Mouse (Mus musculus) heart, embryonic 14.5 days (tissue): Measurements from ENCODE around the gene Tspan5. TPM values are rescaled to one million over a fixed set of nuclear protein-coding genes. Genes with fewer than 3 reads are reported as not detected.

Experiments
- ATAC-seq: fragments of 200-750 bp; cut with Nextera tagmentation; 2 replicates; pipeline ENCODE4 v1.8.0; 2017; ENCODE audit warnings: low read depth, moderate TSS enrichment; ENCODE audit not compliant: insufficient number of reproducible peaks, insufficient read depth, low FRiP score
- H3K27ac ChIP-seq, 2 experiments: fragments of 200-500 bp in 1 of 2; fragments of 300-500 bp in 1 of 2; sonication (generic) in 1 of 2; replicated peaks in 1 of 2; 2 replicates each; pipeline ENCODE4 v1.5.1; 2012 to 2014; ENCODE audit warnings: low read depth in 2 of 2, low read length in 2 of 2, control low read depth in 1 of 2, mild to moderate bottlenecking in 1 of 2, mixed read lengths in 1 of 2; ENCODE audit not compliant: control insufficient read depth in 1 of 2, insufficient read depth in 1 of 2
- H3K27me3 ChIP-seq: fragments of 300-500 bp; sonication (generic); 2 replicates; pipeline ENCODE4 v1.6.1; 2014; ENCODE audit warnings: mild to moderate bottlenecking, low read length, control low read depth; ENCODE audit not compliant: control insufficient read depth, insufficient read depth
- H3K36me3 ChIP-seq: fragments of 300-500 bp; sonication (generic); 2 replicates; pipeline ENCODE4 v1.6.1; 2014; ENCODE audit warnings: mild to moderate bottlenecking, control low read depth, low read length, mixed read lengths; ENCODE audit not compliant: control insufficient read depth, insufficient read depth
- H3K4me1 ChIP-seq, 2 experiments: fragments of 200-500 bp in 1 of 2; fragments of 300-500 bp in 1 of 2; sonication (generic) in 1 of 2; 2 replicates each; pipeline ENCODE4 v1.6.1; 2012 to 2014; ENCODE audit warnings: low read length in 2 of 2, control low read depth in 1 of 2, mixed read lengths in 1 of 2; ENCODE audit not compliant: control insufficient read depth in 2 of 2, insufficient read depth in 2 of 2
- H3K4me2 ChIP-seq: fragments of 300-500 bp; sonication (generic); 2 replicates; pipeline ENCODE4 v1.6.1; 2014; ENCODE audit warnings: mild to moderate bottlenecking, low read length
- H3K4me3 ChIP-seq, 2 experiments: fragments of 200-500 bp in 1 of 2; fragments of 300-500 bp in 1 of 2; sonication (generic) in 1 of 2; 2 replicates each; pipeline ENCODE4 v1.5.1; 2012 to 2014; ENCODE audit warnings: low read length in 2 of 2, mild to moderate bottlenecking in 2 of 2, control low read depth in 1 of 2, low read depth in 1 of 2, moderate library complexity in 1 of 2; ENCODE audit not compliant: control insufficient read depth in 1 of 2, insufficient read depth in 1 of 2
- H3K9ac ChIP-seq: fragments of 300-500 bp; sonication (generic); 2 replicates; pipeline ENCODE4 v1.6.1; 2014; ENCODE audit warnings: mild to moderate bottlenecking, low read length
- H3K9me3 ChIP-seq: fragments of 300-500 bp; sonication (generic); 2 replicates; pipeline ENCODE4 v1.6.1; 2016; ENCODE audit warnings: low read length, control low read depth; ENCODE audit not compliant: control insufficient read depth
- WGBS: fragments of 180-500 bp; shearing (Covaris S2); extraction: QIAGEN DNeasy Blood & Tissue Kit; methylation state at CpG from one replicate; pipeline ENCODE4 v1.1.7; 2014; 5-methylcytosine and 5-hydroxymethylcytosine counted together
- polyA plus RNA-seq: library from polyadenylated mRNA; unstranded; fragments of >200 nt; fragmentation: Nextera tagmentation; extraction: Ambion mirVana; gene quantifications from 2 replicates; pipeline ENCODE4 v1.2.1, GENCODE M21; 2014

Gene Tspan5
- polyA plus RNA-seq, 1 experiment from 2014 or later: 17.4 TPM

- Histone ChIP-seq H3K36me3 (no peaks in the 10 kb centered on the region), H3K27me3 (no peaks in the 10 kb centered on the region), H3K27ac (no peak overlapping the region), H3K4me1 (peaks cover 2 to 5% of the 10 kb centered on the region in 2 experiments; a peak in 2 of 4 replicates), H3K9me3 (no peaks in the 10 kb centered on the region), H3K9ac (no peak overlapping the region), H3K4me3 (no peak overlapping the region), H3K4me2 (no peak overlapping the region)
- no peak for ATAC-seq
- 38% methylated on average over 6 of the region's 6 CpGs for WGBS
Observed at GRCm38 (mm10) chr3:138881725-138882347, 139.8 kb downstream of the Tspan5 start.

GRCm38 (mm10) chr3:138886121-138886520 lies 144.1 kb downstream of the Tspan5 start:
- WGBS: 90% methylated on average over 5 of the region's 5 CpGs
- no peak overlapping the region for H3K4me3 ChIP-seq
- no peaks in the 10 kb centered on the region for H3K36me3 ChIP-seq
- ATAC-seq: no peak
- H3K27me3 ChIP-seq: no peaks in the 10 kb centered on the region
- H3K4me1 ChIP-seq: peaks cover 5 to 15% of the 10 kb centered on the region in 2 experiments; a peak in 3 of 4 replicates
- H3K4me2 ChIP-seq: no peak overlapping the region
- no peak overlapping the region for H3K27ac ChIP-seq
- no peak overlapping the region for H3K9ac ChIP-seq
- H3K9me3 ChIP-seq: no peaks in the 10 kb centered on the region

GRCm38 (mm10) chr3:138889214-138889613 lies 147.2 kb downstream of the Tspan5 start:
- no peak for ATAC-seq
- no peak overlapping the region for H3K9ac ChIP-seq
- H3K4me2 ChIP-seq: no peak overlapping the region
- no peak overlapping the region for H3K4me3 ChIP-seq
- 43% methylated on average over 4 of the region's 4 CpGs for WGBS
- no peaks in the 10 kb centered on the region for H3K9me3 ChIP-seq
- 0 out of 4 replicates have a peak overlapping the region, but pooled peaks of 1 of the 2 experiments have one; percentile 14 for H3K27ac ChIP-seq
- no peaks in the 10 kb centered on the region for H3K27me3 ChIP-seq
- H3K4me1 ChIP-seq: peaks cover 7 to 18% of the 10 kb centered on the region in 2 experiments; a peak in 3 of 4 replicates
- no peaks in the 10 kb centered on the region for H3K36me3 ChIP-seq

- no peak overlapping the region for H3K4me3 ChIP-seq
- H3K27me3 ChIP-seq: no peaks in the 10 kb centered on the region
- H3K4me1 ChIP-seq: peaks cover 7 to 18% of the 10 kb centered on the region in 2 experiments; a peak in 3 of 4 replicates
- WGBS: 54% methylated on average over 10 of the region's 10 CpGs
- H3K9ac ChIP-seq: no peak overlapping the region
- no peaks in the 10 kb centered on the region for H3K9me3 ChIP-seq
- ATAC-seq: no peak
- H3K27ac ChIP-seq: 0 out of 4 replicates have a peak overlapping the region, but pooled peaks of 1 of the 2 experiments have one; percentile 14
- no peak overlapping the region for H3K4me2 ChIP-seq
- no peaks in the 10 kb centered on the region for H3K36me3 ChIP-seq
Observed at GRCm38 (mm10) chr3:138889769-138890295, 147.8 kb downstream of the Tspan5 start.

GRCm38 (mm10) chr3:138893520-138893919 lies 151.5 kb downstream of the Tspan5 start:
- H3K27ac ChIP-seq: peak overlapping the region; percentile 44 to 51; a peak in 3 of 4 replicates
- no peaks in the 10 kb centered on the region for H3K9me3 ChIP-seq
- H3K4me1 ChIP-seq: peaks cover 5 to 18% of the 10 kb centered on the region in 2 experiments; a peak in 3 of 4 replicates
- H3K9ac ChIP-seq: no peak overlapping the region
- 0 out of 2 replicates have a peak, but pooled peaks cover 2% of the 10 kb centered on the region for H3K36me3 ChIP-seq
- H3K4me2 ChIP-seq: no peak overlapping the region
- ATAC-seq: peak; percentile 33; the same call in 1 of the 2 replicates
- H3K27me3 ChIP-seq: no peaks in the 10 kb centered on the region
- no peak overlapping the region for H3K4me3 ChIP-seq
- whole genome bisulfite sequencing: 27% methylated on average over 5 of the region's 5 CpGs

- Histone ChIP-seq H3K4me1 (peaks cover 2 to 8% of the 10 kb centered on the region in 2 experiments; a peak in 3 of 4 replicates), H3K27ac (no peak overlapping the region), H3K4me2 (no peak overlapping the region), H3K9me3 (no peaks in the 10 kb centered on the region), H3K36me3 (0 out of 2 replicates have a peak, but pooled peaks cover 2% of the 10 kb centered on the region), H3K27me3 (no peaks in the 10 kb centered on the region), H3K9ac (no peak overlapping the region), H3K4me3 (no peak overlapping the region)
- ATAC-seq: no peak
- 74% methylated on average over 11 of the region's 11 CpGs for WGBS
Observed at GRCm38 (mm10) chr3:138897500-138897899, 155.5 kb downstream of the Tspan5 start.

GRCm38 (mm10) chr3:138898055-138898454 lies 156.1 kb downstream of the Tspan5 start:
- 0 out of 2 replicates have a peak, but pooled peaks cover 2% of the 10 kb centered on the region for H3K36me3 ChIP-seq
- ATAC-seq: no peak
- H3K4me2 ChIP-seq: no peak overlapping the region
- H3K4me1 ChIP-seq: peaks cover 2 to 8% of the 10 kb centered on the region in 2 experiments; a peak in 3 of 4 replicates
- H3K27me3 ChIP-seq: no peaks in the 10 kb centered on the region
- no peaks in the 10 kb centered on the region for H3K9me3 ChIP-seq
- H3K9ac ChIP-seq: no peak overlapping the region
- 85% methylated on average over 8 of the region's 8 CpGs for WGBS
- H3K27ac ChIP-seq: no peak overlapping the region
- no peak overlapping the region for H3K4me3 ChIP-seq
